Mouse (Mus musculus): ENCODE results near the gene Trappc2l.

DNA sequence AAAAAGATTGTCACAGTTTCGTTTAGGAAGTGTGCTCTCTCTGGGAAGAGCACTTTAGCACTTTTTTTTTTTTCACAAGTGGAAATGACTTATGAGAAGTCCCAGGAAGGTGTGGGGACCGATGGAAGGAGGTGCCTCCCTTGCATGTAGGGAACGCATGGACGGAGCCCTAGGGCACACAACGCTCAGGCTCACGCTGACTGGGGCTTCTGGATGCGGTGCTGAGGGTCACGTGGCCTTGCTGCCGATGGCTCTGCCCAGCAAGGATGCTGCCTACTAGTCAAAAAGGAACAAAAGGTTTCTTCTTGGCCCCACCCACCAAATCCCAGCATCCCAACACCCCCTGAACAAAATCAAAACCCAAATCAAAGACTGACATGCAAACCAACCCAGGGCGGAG, 17.9 kb downstream of the Trappc2l start:
- no peak for TF ChIP-seq CTCF (conservative IDR thresholded peaks at IDR 0.05; ENCODE audit: low read length)
- no peak for TF ChIP-seq POU5F1 (IDR thresholded peaks at IDR 0.05; ENCODE audit: borderline replicate concordance, low read length)
